Mouse (Mus musculus) midbrain, embryonic 14.5 days (tissue): ENCODE data around the gene Gadd45b. TPM values are rescaled to one million over a fixed set of nuclear protein-coding genes. Genes with fewer than 3 reads are reported as not detected.

Source experiments
- ATAC-seq: fragments of 200-750 bp; cut with Nextera tagmentation; 2 replicates; pipeline ENCODE4 v1.8.0; 2017; ENCODE audit warnings: moderate number of reproducible peaks, moderate library complexity; ENCODE audit not compliant: low FRiP score, low TSS enrichment
- DNase-seq: peaks from one replicate; pipeline ENCODE4 v3.0.0-alpha.2; 2015
- H3K27ac ChIP-seq: fragments of 300-500 bp; sonication (generic); replicated peaks from 2 replicates; pipeline ENCODE4 v1.5.1; 2014; ENCODE audit warnings: mild to moderate bottlenecking, low read depth, low read length, moderate library complexity
- H3K27me3 ChIP-seq: fragments of 300-500 bp; sonication (generic); 2 replicates; pipeline ENCODE4 v1.6.1; 2014; ENCODE audit warnings: low read length, control low read depth, mixed read lengths; ENCODE audit not compliant: control insufficient read depth, insufficient read depth
- H3K36me3 ChIP-seq: fragments of 300-500 bp; sonication (generic); 2 replicates; pipeline ENCODE4 v1.6.1; 2014; ENCODE audit warnings: low read length, control low read depth; ENCODE audit not compliant: control insufficient read depth, insufficient read depth
- H3K4me1 ChIP-seq: fragments of 300-500 bp; sonication (generic); 2 replicates; pipeline ENCODE4 v1.6.1; 2014; ENCODE audit warnings: mild to moderate bottlenecking, antibody characterized with exemption, low read length, control low read depth; ENCODE audit not compliant: control insufficient read depth, insufficient read depth
- H3K4me2 ChIP-seq: fragments of 300-500 bp; sonication (generic); 2 replicates; pipeline ENCODE4 v1.6.1; 2014; ENCODE audit warnings: mild to moderate bottlenecking, low read length, moderate library complexity
- H3K4me3 ChIP-seq: fragments of 300-500 bp; sonication (generic); replicated peaks from 2 replicates; pipeline ENCODE4 v1.5.1; 2014; ENCODE audit warnings: low read depth, low read length
- H3K9ac ChIP-seq: fragments of 300-500 bp; sonication (generic); replicated peaks from 2 replicates; pipeline ENCODE4 v1.6.1; 2014; ENCODE audit warnings: mild to moderate bottlenecking, low read length, moderate library complexity
- H3K9me3 ChIP-seq: fragments of 300-500 bp; sonication (generic); 2 replicates; pipeline ENCODE4 v1.6.1; 2016; ENCODE audit warnings: low read length, control low read depth, mixed read lengths; ENCODE audit not compliant: control insufficient read depth
- WGBS: fragments of 180-500 bp; shearing (Covaris S2); extraction: QIAGEN DNeasy Blood & Tissue Kit; methylation state at CpG from one replicate; pipeline ENCODE4 v1.1.7; 2014; 5-methylcytosine and 5-hydroxymethylcytosine counted together
- polyA plus RNA-seq: library from polyadenylated mRNA; unstranded; fragments of >200 nt; fragmentation: Nextera tagmentation; extraction: Ambion mirVana; gene quantifications from 2 replicates; pipeline ENCODE4 v1.2.1, GENCODE M21; 2014

The Gadd45b gene
- polyA plus RNA-seq, 1 experiment from 2014 or later, result 8.0 TPM

GRCm38 (mm10) chr10:80944231-80944630 is 14.4 kb downstream of the Gadd45b start:
- Histone ChIP-seq H3K27me3 (0 out of 2 replicates have a peak, but pooled peaks cover 2% of the 10 kb centered on the region), H3K4me1 (peaks cover 11% of the 10 kb centered on the region), H3K4me2 (no peak overlapping the region), H3K9me3 (no peaks in the 10 kb centered on the region), H3K9ac (no peak overlapping the region), H3K27ac (no peak overlapping the region), H3K36me3 (no peaks in the 10 kb centered on the region), H3K4me3 (no peak overlapping the region)
- no peak for ATAC-seq
- 84% methylated on average over 5 of the region's 5 CpGs for whole genome bisulfite sequencing
- DNase-seq, result no peak

GRCm38 (mm10) chr10:80946684-80947437 is 17.0 kb downstream of the Gadd45b start:
- ATAC-seq, result no peak
- no peak for DNase-seq
- H3K9me3 ChIP-seq, result no peaks in the 10 kb centered on the region
- no peak overlapping the region for H3K27ac ChIP-seq
- H3K27me3 ChIP-seq, result no peaks in the 10 kb centered on the region
- H3K36me3 ChIP-seq, result no peaks in the 10 kb centered on the region
- H3K4me2 ChIP-seq, result no peak overlapping the region
- WGBS, result 70% methylated on average over 14 of the region's 14 CpGs
- no peak overlapping the region for H3K4me3 ChIP-seq
- H3K9ac ChIP-seq, result no peak overlapping the region
- H3K4me1 ChIP-seq, result no peaks in the 10 kb centered on the region

- 72% methylated on average over 2 of the region's 2 CpGs for WGBS
- Histone ChIP-seq H3K9ac (no peak overlapping the region), H3K4me1 (no peaks in the 10 kb centered on the region), H3K4me2 (no peak overlapping the region), H3K36me3 (no peaks in the 10 kb centered on the region), H3K9me3 (no peaks in the 10 kb centered on the region), H3K4me3 (no peak overlapping the region), H3K27me3 (no peaks in the 10 kb centered on the region), H3K27ac (no peak overlapping the region)
- ATAC-seq, result no peak
- DNase-seq, result no peak
These were observed 17.9 kb downstream of the Gadd45b start for GRCm38 (mm10) chr10:80947802-80948201.

- no peak for DNase-seq
- no peak overlapping the region for H3K4me2 ChIP-seq
- no peaks in the 10 kb centered on the region for H3K27me3 ChIP-seq
- H3K4me1 ChIP-seq, result no peaks in the 10 kb centered on the region
- H3K36me3 ChIP-seq, result no peaks in the 10 kb centered on the region
- no peak overlapping the region for H3K4me3 ChIP-seq
- no peak overlapping the region for H3K27ac ChIP-seq
- no peak overlapping the region for H3K9ac ChIP-seq
- WGBS, result 24% methylated on average over 6 of the region's 6 CpGs
- no peaks in the 10 kb centered on the region for H3K9me3 ChIP-seq
- no peak for ATAC-seq
These were observed 18.7 kb downstream of the Gadd45b start for GRCm38 (mm10) chr10:80948570-80948969.

- no peaks in the 10 kb centered on the region for H3K36me3 ChIP-seq
- no peaks in the 10 kb centered on the region for H3K4me1 ChIP-seq
- 72% methylated on average over 3 of the region's 3 CpGs for WGBS
- no peak for ATAC-seq
- H3K4me2 ChIP-seq, result no peak overlapping the region
- no peaks in the 10 kb centered on the region for H3K9me3 ChIP-seq
- no peak overlapping the region for H3K9ac ChIP-seq
- H3K4me3 ChIP-seq, result no peak overlapping the region
- H3K27ac ChIP-seq, result no peak overlapping the region
- H3K27me3 ChIP-seq, result no peaks in the 10 kb centered on the region
- no peak for DNase-seq
These were observed 19.2 kb downstream of the Gadd45b start for GRCm38 (mm10) chr10:80949081-80949480.

GRCm38 (mm10) chr10:80950314-80950713 is 20.4 kb downstream of the Gadd45b start:
- Histone ChIP-seq H3K9ac (no peak overlapping the region), H3K4me3 (no peak overlapping the region), H3K27me3 (no peaks in the 10 kb centered on the region), H3K4me1 (no peaks in the 10 kb centered on the region), H3K36me3 (no peaks in the 10 kb centered on the region), H3K27ac (no peak overlapping the region), H3K4me2 (no peak overlapping the region), H3K9me3 (no peaks in the 10 kb centered on the region)
- WGBS, result 37% methylated on average over 5 of the region's 5 CpGs
- no peak for ATAC-seq
- no peak for DNase-seq

GRCm38 (mm10) chr10:80951761-80952390 is 22.0 kb downstream of the Gadd45b start:
- Histone ChIP-seq H3K9me3 (no peaks in the 10 kb centered on the region), H3K4me1 (no peaks in the 10 kb centered on the region), H3K4me2 (no peak overlapping the region), H3K27ac (no peak overlapping the region), H3K4me3 (no peak overlapping the region), H3K36me3 (no peaks in the 10 kb centered on the region), H3K27me3 (no peaks in the 10 kb centered on the region), H3K9ac (no peak overlapping the region)
- ATAC-seq (no peak), DNase-seq (no peak)
- 78% methylated on average over 10 of the region's 10 CpGs for WGBS

GRCm38 (mm10) chr10:80952449-80952848 is 22.6 kb downstream of the Gadd45b start:
- ATAC-seq (no peak), DNase-seq (no peak)
- Histone ChIP-seq H3K27ac (no peak overlapping the region), H3K9ac (no peak overlapping the region), H3K4me1 (no peaks in the 10 kb centered on the region), H3K4me3 (no peak overlapping the region), H3K4me2 (no peak overlapping the region), H3K9me3 (no peaks in the 10 kb centered on the region), H3K36me3 (no peaks in the 10 kb centered on the region), H3K27me3 (no peaks in the 10 kb centered on the region)
- WGBS, result 76% methylated on average over 15 of the region's 15 CpGs

- 78% methylated on average over 13 of the region's 13 CpGs for WGBS
- ATAC-seq (no peak), DNase-seq (no peak)
- no peak overlapping the region for H3K9ac ChIP-seq
- H3K27me3 ChIP-seq, result no peaks in the 10 kb centered on the region
- H3K9me3 ChIP-seq, result no peaks in the 10 kb centered on the region
- H3K4me1 ChIP-seq, result no peaks in the 10 kb centered on the region
- H3K27ac ChIP-seq, result no peak overlapping the region
- H3K4me2 ChIP-seq, result no peak overlapping the region
- H3K36me3 ChIP-seq, result no peaks in the 10 kb centered on the region
- H3K4me3 ChIP-seq, result no peak overlapping the region
These were observed 24.5 kb downstream of the Gadd45b start for GRCm38 (mm10) chr10:80954415-80954814.
